23 mouse cellular contexts compared by ENCODE assay signal in the genomic region with DNA sequence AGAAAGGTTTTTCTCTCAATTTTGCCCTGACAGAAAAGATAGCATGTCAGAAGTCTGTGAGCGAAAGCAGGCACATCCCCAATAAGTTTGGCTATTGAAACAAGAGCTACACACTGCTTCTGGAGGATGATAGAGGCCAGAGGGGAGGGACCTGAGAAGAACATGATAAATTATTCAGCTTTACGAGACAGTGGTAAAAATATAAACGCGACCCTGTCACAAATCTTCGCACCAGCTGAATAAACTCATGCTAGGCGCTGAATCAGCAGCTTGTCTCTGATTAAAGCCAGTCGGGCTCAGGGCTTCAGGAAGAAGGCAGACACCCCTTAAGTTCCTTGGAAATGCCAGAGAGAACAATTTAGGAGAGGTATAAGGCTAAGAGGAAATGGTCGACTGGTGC.
A peak's percentile ranks its signal among the peaks of the same experiment; 100 is the strongest.
DNase-seq lines count a peak whose midpoint lies in the region; ATAC-seq and TF ChIP-seq lines count a peak whose summit lies in the region.
"Had no signal": no experiment of that assay in that cellular context is flagged by ENCODE, and none has a peak within 500 bp of the region (broad histone marks: within the 10 kb centered on the region; RNA-seq: fewer than 3 reads in every experiment).

No protein-coding gene starts in this region.

- no peaks in the 10 kb centered on the region for H3K9me3 ChIP-seq in kidney, postnatal 0 days (replicated peaks; ENCODE audit: low read length)
- no peaks in the 10 kb centered on the region for H3K9me3 ChIP-seq in neural tube, embryonic 15.5 days (replicated peaks)
- no peaks in the 10 kb centered on the region for H3K9me3 ChIP-seq in embryonic facial prominence, embryonic 11.5 days (replicated peaks; ENCODE audit: control insufficient read depth, low read length)
- H3K9me3 ChIP-seq: forebrain, embryonic 12.5 days; G1E had no signal

- TF ChIP-seq CTCF in kidney, postnatal 0 days (IDR thresholded peaks at IDR 0.05; ENCODE audit: low read depth) = no peak

- WGBS in kidney, postnatal 0 days = 17% methylated on average over 8 of the region's 8 CpGs
- WGBS in neural tube, embryonic 15.5 days = 42% methylated on average over 8 of the region's 8 CpGs
- 47% methylated on average over 8 of the region's 8 CpGs for WGBS in embryonic facial prominence, embryonic 11.5 days

- no peak for ATAC-seq in kidney, postnatal 0 days (replicated peaks; ENCODE audit: low FRiP score, low read depth)
- ATAC-seq in neural tube, embryonic 15.5 days (ENCODE audit: low FRiP score) = no peak
- no peak for ATAC-seq in embryonic facial prominence, embryonic 11.5 days (replicated peaks; ENCODE audit: insufficient number of reproducible peaks, low FRiP score, low TSS enrichment, low read depth)
- ATAC-seq: hindbrain, embryonic 16.5 days; lung, postnatal 0 days; Patski had no signal

- H3K9ac ChIP-seq in kidney, postnatal 0 days (ENCODE audit: low read depth, low read length) = no peak overlapping the region
- H3K9ac ChIP-seq in neural tube, embryonic 15.5 days (replicated peaks) = no peak overlapping the region
- H3K9ac ChIP-seq in embryonic facial prominence, embryonic 11.5 days (replicated peaks; ENCODE audit: low read length) = no peak overlapping the region
- H3K9ac ChIP-seq: forebrain, embryonic 12.5 days had no signal

- H3K4me2 ChIP-seq in kidney, postnatal 0 days (ENCODE audit: low read length) = no peak overlapping the region
- no peak overlapping the region for H3K4me2 ChIP-seq in neural tube, embryonic 15.5 days
- H3K4me2 ChIP-seq in embryonic facial prominence, embryonic 11.5 days (ENCODE audit: low read depth, low read length) = no peak overlapping the region
- H3K4me2 ChIP-seq: forebrain, embryonic 12.5 days; midbrain, embryonic 11.5 days had no signal

- no peaks in the 10 kb centered on the region for H3K36me3 ChIP-seq in kidney, postnatal 0 days (ENCODE audit: insufficient read depth, low read length)
- H3K36me3 ChIP-seq in neural tube, embryonic 15.5 days = no peaks in the 10 kb centered on the region
- H3K36me3 ChIP-seq in embryonic facial prominence, embryonic 11.5 days (replicated peaks; ENCODE audit: control insufficient read depth, insufficient read depth, low read depth, low read length) = no peaks in the 10 kb centered on the region
- H3K36me3 ChIP-seq: forebrain, embryonic 12.5 days; G1E; heart, embryonic 10.5 days had no signal

- peak; percentile 75 for DNase-seq in kidney, postnatal 0 days (ENCODE audit: low spot score)
- no peak for DNase-seq in kidney, postnatal 36 days
- peak; percentile 26 for DNase-seq in neural tube, embryonic 10.5 days (ENCODE audit: extremely low spot score, low spot score)
- peak; percentile 37 for DNase-seq in embryonic facial prominence, embryonic 11.5 days (ENCODE audit: low spot score)
- peak; percentile 17 for DNase-seq in yolk sac, embryonic 10.5 days (ENCODE audit: low spot score)
- DNase-seq in heart, adult 9 months (ENCODE audit: low spot score in 2 of 2) = no peak
- DNase-seq in adrenal gland, postnatal 4 days (ENCODE audit: low spot score in 2 of 2) = no peak
- DNase-seq: adrenal gland, adult 2 months; B cell, adult 2 months; cerebellum, adult 18-20 months; cerebellum, postnatal 14 days; gastrocnemius, adult 2 months; liver; right cerebral cortex, postnatal 14 days had no signal

- H3K4me3 ChIP-seq in kidney, postnatal 0 days (replicated peaks; ENCODE audit: low read depth, low read length) = no peak overlapping the region
- H3K4me3 ChIP-seq in neural tube, embryonic 15.5 days (replicated peaks) = no peak overlapping the region
- H3K4me3 ChIP-seq in embryonic facial prominence, embryonic 11.5 days (ENCODE audit: low read depth, low read length) = no peak overlapping the region
- H3K4me3 ChIP-seq: forebrain, embryonic 12.5 days; gastrocnemius, adult 2 months; heart, embryonic 10.5 days had no signal

- H3K4me1 ChIP-seq in kidney, postnatal 0 days (replicated peaks; ENCODE audit: insufficient read depth, low read length) = no peaks in the 10 kb centered on the region
- peaks cover 8% of the 10 kb centered on the region for H3K4me1 ChIP-seq in neural tube, embryonic 15.5 days
- no peaks in the 10 kb centered on the region for H3K4me1 ChIP-seq in embryonic facial prominence, embryonic 11.5 days (ENCODE audit: control insufficient read depth, insufficient read depth, low read length)
- H3K4me1 ChIP-seq: forebrain, embryonic 12.5 days had no signal

- no peak overlapping the region for H3K27ac ChIP-seq in kidney, postnatal 0 days
- no peak overlapping the region for H3K27ac ChIP-seq in neural tube, embryonic 15.5 days (replicated peaks)
- no peak overlapping the region for H3K27ac ChIP-seq in embryonic facial prominence, embryonic 11.5 days (replicated peaks; ENCODE audit: low read depth, low read length)
- H3K27ac ChIP-seq: forebrain, embryonic 12.5 days; gastrocnemius, adult 2 months; heart, embryonic 10.5 days; stomach, postnatal 0 days had no signal

- H3K27me3 ChIP-seq in kidney, postnatal 0 days (ENCODE audit: insufficient read depth, low read length) = no peaks in the 10 kb centered on the region
- H3K27me3 ChIP-seq in neural tube, embryonic 15.5 days (replicated peaks) = no peaks in the 10 kb centered on the region
- H3K27me3 ChIP-seq in embryonic facial prominence, embryonic 11.5 days (ENCODE audit: control insufficient read depth, insufficient read depth, low read length) = no peaks in the 10 kb centered on the region
- H3K27me3 ChIP-seq: forebrain, embryonic 12.5 days; Patski had no signal

Comparison
In these comparisons a context has a peak if more than half of its experiments do, and no peak if none do; other contexts are left out.
1. DNase-seq: peak in kidney, postnatal 0 days (single experiment), neural tube, embryonic 10.5 days (single experiment), embryonic facial prominence, embryonic 11.5 days (single experiment) and yolk sac, embryonic 10.5 days (single experiment); none in kidney, postnatal 36 days (0 of 2), heart, adult 9 months (0 of 2) and adrenal gland, postnatal 4 days (0 of 2).